Mouse (Mus musculus) hindbrain, embryonic 12.5 days (tissue): ENCODE measurements around the gene 1700008O03Rik. TPM values are rescaled to one million over a fixed set of nuclear protein-coding genes. Genes with fewer than 3 reads are reported as not detected.

Experiments
- ATAC-seq: fragments of 200-750 bp; cut with Nextera tagmentation; 2 replicates; pipeline ENCODE4 v1.8.0; 2017; ENCODE audit warnings: moderate TSS enrichment; ENCODE audit not compliant: low FRiP score
- H3K27ac ChIP-seq: fragments of 300-500 bp; sonication (generic); 2 replicates; pipeline ENCODE4 v1.5.1; 2016; ENCODE audit warnings: mild to moderate bottlenecking
- H3K27me3 ChIP-seq: fragments of 300-500 bp; sonication (generic); 2 replicates; pipeline ENCODE4 v1.6.1; 2016; ENCODE audit warnings: mild to moderate bottlenecking
- H3K36me3 ChIP-seq: fragments of 300-500 bp; sonication (generic); 2 replicates; pipeline ENCODE4 v1.6.1; 2016; ENCODE audit warnings: mild to moderate bottlenecking
- H3K4me1 ChIP-seq: fragments of 300-500 bp; sonication (generic); 2 replicates; pipeline ENCODE4 v1.6.1; 2016
- H3K4me2 ChIP-seq: fragments of 300-500 bp; sonication (generic); replicated peaks from 2 replicates; pipeline ENCODE4 v1.6.1; 2016; ENCODE audit warnings: mild to moderate bottlenecking
- H3K4me3 ChIP-seq: fragments of 300-500 bp; sonication (generic); 2 replicates; pipeline ENCODE4 v1.5.1; 2016; ENCODE audit warnings: mild to moderate bottlenecking
- H3K9ac ChIP-seq: fragments of 300-500 bp; sonication (generic); 2 replicates; pipeline ENCODE4 v1.6.1; 2016; ENCODE audit warnings: mild to moderate bottlenecking, moderate library complexity
- H3K9me3 ChIP-seq: fragments of 300-500 bp; sonication (generic); replicated peaks from 2 replicates; pipeline ENCODE4 v1.6.1; 2016; ENCODE audit warnings: mild to moderate bottlenecking
- WGBS: fragments of 180-500 bp; shearing (Covaris S2); methylation state at CpG from one replicate; pipeline ENCODE4 v1.1.7; 2016; 5-methylcytosine and 5-hydroxymethylcytosine counted together
- polyA plus RNA-seq: library from polyadenylated mRNA; unstranded; fragments of >200 nt; fragmentation: Nextera tagmentation; extraction: Ambion mirVana; gene quantifications from 2 replicates; pipeline ENCODE4 v1.2.1, GENCODE M21; 2016

1700008O03Rik gene
- polyA plus RNA-seq, 1 experiment from 2014 or later, result 1.1 TPM

GRCm38 (mm10) chr7:44374756-44375155 lies 10.9 kb downstream of the 1700008O03Rik start:
- under 1% methylated on average over 5 of the region's 5 CpGs for WGBS
- no peaks in the 10 kb centered on the region for H3K9me3 ChIP-seq
- H3K27ac ChIP-seq, result peak overlapping the region; percentile 76
- no peaks in the 10 kb centered on the region for H3K36me3 ChIP-seq
- H3K4me3 ChIP-seq, result peak overlapping the region; percentile 59
- peak overlapping the region; percentile 71 for H3K9ac ChIP-seq
- H3K27me3 ChIP-seq, result peaks cover 6% of the 10 kb centered on the region; the same call in 1 of the 2 replicates
- peak; percentile 30 for ATAC-seq
- H3K4me1 ChIP-seq, result peaks cover 16% of the 10 kb centered on the region
- peak overlapping the region; percentile 78 for H3K4me2 ChIP-seq

GRCm38 (mm10) chr7:44373889-44374652 lies 11.5 kb downstream of the 1700008O03Rik start:
- WGBS, result 0% methylated on average over 19 of the region's 19 CpGs
- peak overlapping the region; percentile 78 for H3K4me2 ChIP-seq
- H3K36me3 ChIP-seq, result no peaks in the 10 kb centered on the region
- peak overlapping the region; percentile 76 for H3K27ac ChIP-seq
- peak overlapping the region; percentile 71 for H3K9ac ChIP-seq
- peaks cover 6% of the 10 kb centered on the region; the same call in 1 of the 2 replicates for H3K27me3 ChIP-seq
- H3K9me3 ChIP-seq, result no peaks in the 10 kb centered on the region
- peak; percentile 91 for ATAC-seq
- H3K4me1 ChIP-seq, result peaks cover 16% of the 10 kb centered on the region
- peak overlapping the region; percentile 59 for H3K4me3 ChIP-seq

GRCm38 (mm10) chr7:44373460-44373859 lies 12.2 kb downstream of the 1700008O03Rik start:
- peak; percentile 27 for ATAC-seq
- H3K4me1 ChIP-seq, result peaks cover 16% of the 10 kb centered on the region
- 15% methylated on average over 7 of the region's 7 CpGs for WGBS
- H3K4me2 ChIP-seq, result peak overlapping the region; percentile 78
- H3K36me3 ChIP-seq, result no peaks in the 10 kb centered on the region
- 0 out of 2 replicates have a peak overlapping the region, but pooled peaks have one; percentile 17 for H3K27ac ChIP-seq
- peaks cover 5% of the 10 kb centered on the region; the same call in 1 of the 2 replicates for H3K27me3 ChIP-seq
- peak overlapping the region; percentile 35; the same call in 1 of the 2 replicates for H3K9ac ChIP-seq
- peak overlapping the region; percentile 59 for H3K4me3 ChIP-seq
- H3K9me3 ChIP-seq, result no peaks in the 10 kb centered on the region

GRCm38 (mm10) chr7:44372678-44373077 lies 12.9 kb downstream of the 1700008O03Rik start:
- 94% methylated on average over 8 of the region's 8 CpGs for WGBS
- Histone ChIP-seq H3K4me1 (peaks cover 14% of the 10 kb centered on the region), H3K27ac (no peak overlapping the region), H3K27me3 (no peaks in the 10 kb centered on the region), H3K9ac (no peak overlapping the region), H3K4me2 (no peak overlapping the region), H3K36me3 (no peaks in the 10 kb centered on the region), H3K9me3 (no peaks in the 10 kb centered on the region), H3K4me3 (no peak overlapping the region)
- no peak for ATAC-seq

- H3K27ac ChIP-seq, result no peak overlapping the region
- peak; percentile 7 for ATAC-seq
- peak overlapping the region; percentile 85 for H3K4me2 ChIP-seq
Observed at GRCm38 (mm10) chr7:44360792-44361301, 24.8 kb downstream of the 1700008O03Rik start.

GRCm38 (mm10) chr7:44359908-44360672 lies 25.5 kb downstream of the 1700008O03Rik start:
- Histone ChIP-seq H3K4me1 (peaks cover 42% of the 10 kb centered on the region), H3K9me3 (no peaks in the 10 kb centered on the region), H3K4me2 (peak overlapping the region; percentile 85), H3K4me3 (peak overlapping the region; percentile 43), H3K9ac (peak overlapping the region; percentile 65), H3K27ac (peak overlapping the region; percentile 95), H3K27me3 (peaks cover 62% of the 10 kb centered on the region), H3K36me3 (no peaks in the 10 kb centered on the region)
- WGBS, result under 1% methylated on average over 54 of the region's 54 CpGs
- ATAC-seq, result peak; percentile 78

More at GRCm38 (mm10) chr7:44360792-44361301, 24.8 kb downstream of the 1700008O03Rik start:
- Histone ChIP-seq H3K9ac (peak overlapping the region; percentile 65), H3K9me3 (no peaks in the 10 kb centered on the region), H3K4me1 (peaks cover 37% of the 10 kb centered on the region), H3K4me3 (peak overlapping the region; percentile 43), H3K36me3 (no peaks in the 10 kb centered on the region), H3K27me3 (peaks cover 54% of the 10 kb centered on the region)
- 10% methylated on average over 21 of the region's 21 CpGs for WGBS

- WGBS, result 3% methylated on average over 24 of the region's 26 CpGs
- Histone ChIP-seq H3K27me3 (peaks cover 72% of the 10 kb centered on the region), H3K4me1 (peaks cover 47% of the 10 kb centered on the region), H3K9ac (peak overlapping the region; percentile 65), H3K36me3 (no peaks in the 10 kb centered on the region), H3K4me3 (peak overlapping the region; percentile 43), H3K4me2 (peak overlapping the region; percentile 85), H3K27ac (peak overlapping the region; percentile 95), H3K9me3 (no peaks in the 10 kb centered on the region)
- ATAC-seq, result peak; percentile 44
Observed at GRCm38 (mm10) chr7:44358886-44359654, 26.6 kb downstream of the 1700008O03Rik start.

- H3K4me1 ChIP-seq, result peaks cover 58% of the 10 kb centered on the region
- 14% methylated on average over 5 of the region's 5 CpGs for WGBS
- H3K36me3 ChIP-seq, result no peaks in the 10 kb centered on the region
- H3K27me3 ChIP-seq, result peaks cover 83% of the 10 kb centered on the region
- H3K9me3 ChIP-seq, result no peaks in the 10 kb centered on the region
- no peak for ATAC-seq
- no peak overlapping the region; the same call in 1 of the 2 replicates for H3K4me3 ChIP-seq
- H3K4me2 ChIP-seq, result 0 out of 2 replicates have a peak overlapping the region, but pooled peaks have one; percentile 8
- H3K27ac ChIP-seq, result peak overlapping the region; percentile 48
- H3K9ac ChIP-seq, result peak overlapping the region; percentile 39; the same call in 1 of the 2 replicates
Observed at GRCm38 (mm10) chr7:44358012-44358411, 27.6 kb downstream of the 1700008O03Rik start.

GRCm38 (mm10) chr7:44357531-44357930 lies 28.1 kb downstream of the 1700008O03Rik start:
- 11% methylated on average over 9 of the region's 10 CpGs for WGBS
- ATAC-seq, result no peak
- H3K9ac ChIP-seq, result peak overlapping the region; percentile 39; the same call in 1 of the 2 replicates
- H3K9me3 ChIP-seq, result no peaks in the 10 kb centered on the region
- H3K27me3 ChIP-seq, result peaks cover 83% of the 10 kb centered on the region
- H3K4me1 ChIP-seq, result peaks cover 63% of the 10 kb centered on the region
- no peak overlapping the region for H3K4me3 ChIP-seq
- H3K27ac ChIP-seq, result no peak overlapping the region
- H3K36me3 ChIP-seq, result no peaks in the 10 kb centered on the region
- peak overlapping the region; percentile 19 for H3K4me2 ChIP-seq

GRCm38 (mm10) chr7:44356590-44357481 lies 28.8 kb downstream of the 1700008O03Rik start:
- no peak for ATAC-seq
- Histone ChIP-seq H3K4me3 (peak overlapping the region; percentile 10; the same call in 1 of the 2 replicates), H3K4me1 (peaks cover 70% of the 10 kb centered on the region), H3K9ac (peak overlapping the region; percentile 39; the same call in 1 of the 2 replicates), H3K36me3 (no peaks in the 10 kb centered on the region), H3K27ac (no peak overlapping the region), H3K4me2 (peak overlapping the region; percentile 19), H3K27me3 (peaks cover 83% of the 10 kb centered on the region), H3K9me3 (no peaks in the 10 kb centered on the region)
- WGBS, result 2% methylated on average over 35 of the region's 35 CpGs
